Mouse (Mus musculus) liver, adult 2 months (tissue): ENCODE results near the gene Kif26b.

Experiments used
- CTCF ChIP-seq: fragments of 200-500 bp; IDR thresholded peaks from 2 replicates; pipeline ENCODE4 v1.5.1; 2011; ENCODE audit warnings: low read depth, low read length, control low read depth
- POLR2A ChIP-seq: fragments of 200-500 bp; IDR thresholded peaks from 2 replicates; pipeline ENCODE4 v1.6.1; 2011; ENCODE audit warnings: low read length, control low read depth; ENCODE audit not compliant: insufficient read depth; ENCODE audit errors: extremely low read depth

GRCm38 (mm10) chr1:178860671-178861391 lies 331.9 kb downstream of the Kif26b start:
- TF ChIP-seq CTCF (no peak), POLR2A (no peak)
